10 mouse cellular contexts compared by ENCODE assay signal in the genomic region with DNA sequence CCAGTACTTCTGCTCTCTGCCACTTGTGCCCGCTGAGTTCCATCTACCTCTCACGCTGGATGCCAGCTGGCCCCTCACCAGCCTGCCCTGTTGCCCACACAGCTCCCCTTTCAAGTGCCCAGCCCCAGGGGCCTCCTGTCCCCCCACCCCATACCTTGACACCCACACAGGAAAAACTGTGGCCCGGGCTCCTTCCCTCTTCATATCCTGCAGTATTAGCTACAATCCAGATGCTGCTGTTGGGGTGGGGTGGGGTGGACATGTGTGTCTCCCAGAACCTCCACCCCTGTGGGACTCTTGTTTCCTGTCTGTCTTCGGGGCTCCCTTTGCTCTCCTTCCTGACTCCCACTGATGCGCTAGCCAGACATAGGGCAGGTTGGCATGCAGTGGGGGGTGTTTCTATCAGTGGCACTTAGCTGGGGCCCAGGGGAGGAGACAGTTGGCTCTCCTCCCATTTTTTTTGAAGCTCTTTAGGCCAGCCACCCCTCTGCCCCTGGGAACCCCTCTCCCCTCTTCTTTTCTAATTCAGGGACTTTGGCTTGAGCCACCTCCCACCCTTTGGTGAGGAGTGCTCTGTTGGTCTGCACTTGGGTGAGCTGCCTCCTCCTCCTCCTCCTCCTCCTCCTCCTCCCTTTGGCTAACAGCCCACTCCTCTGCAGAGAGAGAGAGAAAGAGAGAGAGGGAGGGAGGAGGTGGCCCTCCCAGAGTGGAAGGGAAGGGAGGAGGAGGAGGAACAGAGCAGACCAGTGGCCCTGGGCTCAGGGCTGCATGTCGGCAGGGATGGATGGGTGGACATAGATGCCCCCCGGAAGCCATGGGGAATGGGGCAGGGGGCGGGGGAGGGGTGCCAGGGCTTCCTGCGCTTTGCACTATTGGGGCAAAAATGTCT. TPM values are rescaled to one million over a fixed set of nuclear protein-coding genes. Genes with fewer than 3 reads are reported as not detected.
DNase-seq lines count a peak whose midpoint lies in the region; ATAC-seq lines count a peak whose summit lies in the region.
"Had no signal": no experiment of that assay in that cellular context is flagged by ENCODE, and none has a peak within 500 bp of the region (broad histone marks: within the 10 kb centered on the region; RNA-seq: fewer than 3 reads in every experiment).

No protein-coding gene starts in this region.

- intact Hi-C loops in gastrocnemius, postnatal 14 days (cut with DNase I; ENCODE audit: low total_unique reads) = no loop called here

- H3K27ac ChIP-seq in neural tube, embryonic 12.5 days = 0 out of 2 replicates have a peak overlapping the region, but pooled peaks have one; percentile 12
- peak overlapping the region; percentile 71 for H3K27ac ChIP-seq in hindbrain, embryonic 15.5 days (replicated peaks)
- H3K27ac ChIP-seq: macrophage had no signal

- H3K9ac ChIP-seq in neural tube, embryonic 12.5 days = no peak overlapping the region; the same call in 1 of the 2 replicates
- H3K9ac ChIP-seq in hindbrain, embryonic 15.5 days = no peak overlapping the region

- H3K36me3 ChIP-seq in neural tube, embryonic 12.5 days = peaks cover 69% of the 10 kb centered on the region
- peaks cover 62% of the 10 kb centered on the region for H3K36me3 ChIP-seq in hindbrain, embryonic 15.5 days

- no peaks in the 10 kb centered on the region for H3K9me3 ChIP-seq in neural tube, embryonic 12.5 days
- H3K9me3 ChIP-seq in hindbrain, embryonic 15.5 days = no peaks in the 10 kb centered on the region

- peaks cover 41% of the 10 kb centered on the region for H3K4me1 ChIP-seq in neural tube, embryonic 12.5 days
- peaks cover 44% of the 10 kb centered on the region for H3K4me1 ChIP-seq in hindbrain, embryonic 15.5 days (replicated peaks)

- DNase-seq in neural tube, embryonic 10.5 days (ENCODE audit: extremely low spot score, low spot score) = no peak
- DNase-seq in gastrocnemius, postnatal 14 days = peak; percentile 57
- peak; percentile 25 for DNase-seq in lung, postnatal 36 days
- no peak for DNase-seq in urinary bladder, postnatal 25 days (ENCODE audit: low spot score)
- DNase-seq in layer of hippocampus, adult 8-10 months (ENCODE audit: low spot score in 2 of 2) = no peak
- no peak for DNase-seq in adrenal gland, postnatal 10 days

- no peak for ATAC-seq in neural tube, embryonic 12.5 days (ENCODE audit: low FRiP score, low read depth)
- ATAC-seq in hindbrain, embryonic 15.5 days (ENCODE audit: low FRiP score, low read depth) = no peak
- ATAC-seq: Patski had no signal

- no peak overlapping the region for H3K4me3 ChIP-seq in neural tube, embryonic 12.5 days
- H3K4me3 ChIP-seq in hindbrain, embryonic 15.5 days = no peak overlapping the region

- WGBS in neural tube, embryonic 12.5 days = 55% methylated on average over 8 of the region's 9 CpGs
- WGBS in hindbrain, embryonic 15.5 days = 26% methylated on average over 9 of the region's 9 CpGs

- H3K27me3 ChIP-seq in neural tube, embryonic 12.5 days (replicated peaks) = no peaks in the 10 kb centered on the region
- H3K27me3 ChIP-seq in hindbrain, embryonic 15.5 days = no peaks in the 10 kb centered on the region
- H3K27me3 ChIP-seq: Patski had no signal

- H3K4me2 ChIP-seq in neural tube, embryonic 12.5 days (replicated peaks) = no peak overlapping the region; the same call in 1 of the 2 replicates
- H3K4me2 ChIP-seq in hindbrain, embryonic 15.5 days = no peak overlapping the region

RNA-seq across cellular contexts. Expression of gene Nr1d1, which starts 9.5 kb away (rescaled TPM):
- polyA plus RNA-seq in neural tube, embryonic 12.5 days (2016; fragmentation: Nextera tagmentation; extraction: Ambion mirVana) = 1.5 and 2.1 TPM in 2 replicates
- total RNA-seq in gastrocnemius, postnatal 14 days (2021) = 10 to 100 TPM; 27.3 to 64.6 TPM
- 3.9 and 4.3 TPM in 2 replicates for polyA plus RNA-seq in hindbrain, embryonic 15.5 days (2015; fragmentation: Nextera tagmentation; extraction: Ambion mirVana)
- total RNA-seq in layer of hippocampus, adult 8-10 months (2022) = 10 to 100 TPM; 86.6 to 99.6 (median 92.7) TPM
- total RNA-seq in adrenal gland, postnatal 10 days (2021) = 10 to 100 TPM; 15.1 to 59.6 TPM

RNA-seq across cellular contexts. Expression of gene Thra, which starts 25.2 kb away (rescaled TPM):
- polyA plus RNA-seq in neural tube, embryonic 12.5 days (2016; fragmentation: Nextera tagmentation; extraction: Ambion mirVana) = 56.9 and 67.0 TPM in 2 replicates
- total RNA-seq in gastrocnemius, postnatal 14 days (2021) = 100 to 1,000 TPM in 1 of 2 experiments, 10 to 100 TPM in 1; 91.8 to 106 TPM
- polyA plus RNA-seq in hindbrain, embryonic 15.5 days (2015; fragmentation: Nextera tagmentation; extraction: Ambion mirVana) = 136 and 138 TPM in 2 replicates
- 100 to 1,000 TPM; 919 to 985 (median 938) TPM for total RNA-seq in layer of hippocampus, adult 8-10 months (2022)
- total RNA-seq in adrenal gland, postnatal 10 days (2021) = 100 to 1,000 TPM; 135 to 184 TPM

RNA-seq across cellular contexts. Expression of gene Msl1, which starts 29.7 kb away (rescaled TPM):
- polyA plus RNA-seq in neural tube, embryonic 12.5 days (2016; fragmentation: Nextera tagmentation; extraction: Ambion mirVana) = 37.0 and 40.8 TPM in 2 replicates
- total RNA-seq in gastrocnemius, postnatal 14 days (2021) = 10 to 100 TPM; 49.0 to 55.3 TPM
- 31.7 and 33.1 TPM in 2 replicates for polyA plus RNA-seq in hindbrain, embryonic 15.5 days (2015; fragmentation: Nextera tagmentation; extraction: Ambion mirVana)
- 100 to 1,000 TPM; 140 to 201 (median 177) TPM for total RNA-seq in layer of hippocampus, adult 8-10 months (2022)
- 10 to 100 TPM; 79.4 to 88.6 TPM for total RNA-seq in adrenal gland, postnatal 10 days (2021)

RNA-seq across cellular contexts. Expression of gene Med24, which starts 36.4 kb away (rescaled TPM):
- polyA plus RNA-seq in neural tube, embryonic 12.5 days (2016; fragmentation: Nextera tagmentation; extraction: Ambion mirVana) = 78.7 and 80.0 TPM in 2 replicates
- total RNA-seq in gastrocnemius, postnatal 14 days (2021) = 10 to 100 TPM; 40.3 to 42.0 TPM
- 67.0 and 70.3 TPM in 2 replicates for polyA plus RNA-seq in hindbrain, embryonic 15.5 days (2015; fragmentation: Nextera tagmentation; extraction: Ambion mirVana)
- total RNA-seq in layer of hippocampus, adult 8-10 months (2022) = 100 to 1,000 TPM; 118 to 162 (median 138) TPM
- 10 to 100 TPM; 40.4 to 58.0 TPM for total RNA-seq in adrenal gland, postnatal 10 days (2021)

RNA-seq across cellular contexts. Expression of gene Casc3, which starts 39.0 kb away (rescaled TPM):
- 65.1 and 68.5 TPM in 2 replicates for polyA plus RNA-seq in neural tube, embryonic 12.5 days (2016; fragmentation: Nextera tagmentation; extraction: Ambion mirVana)
- 10 to 100 TPM; 20.1 to 21.5 TPM for total RNA-seq in gastrocnemius, postnatal 14 days (2021)
- polyA plus RNA-seq in hindbrain, embryonic 15.5 days (2015; fragmentation: Nextera tagmentation; extraction: Ambion mirVana) = 49.4 and 54.2 TPM in 2 replicates
- 10 to 100 TPM; 50.5 to 64.9 (median 59.4) TPM for total RNA-seq in layer of hippocampus, adult 8-10 months (2022)
- total RNA-seq in adrenal gland, postnatal 10 days (2021) = 10 to 100 TPM; 31.9 to 35.7 TPM

Comparison
In these comparisons a context has a peak if more than half of its experiments do, and no peak if none do; other contexts are left out.
1. DNase-seq: peak in gastrocnemius, postnatal 14 days (single experiment) and lung, postnatal 36 days (single experiment); none in neural tube, embryonic 10.5 days (single experiment), urinary bladder, postnatal 25 days (single experiment), layer of hippocampus, adult 8-10 months (0 of 2) and adrenal gland, postnatal 10 days (single experiment).
2. RNA of gene Thra, which starts 25.2 kb away (total RNA-seq): 919 to 985 TPM in layer of hippocampus, adult 8-10 months; 135 to 184 TPM in adrenal gland, postnatal 10 days and 91.8 to 106 TPM in gastrocnemius, postnatal 14 days; every median in the first group is over 4 times any median in the second.